Comparison of ENCODE assay signal across 20 mouse cellular contexts in genomic region chr16:52044518-52044917, GRCm38 (mm10).
"Had no signal": no experiment of that assay in that cellular context is flagged by ENCODE, and none has a peak within 500 bp of the region (broad histone marks: within the 10 kb centered on the region; RNA-seq: fewer than 3 reads in every experiment).

No protein-coding gene starts in this region.

- DNase-seq: lung, adult 2 months; lung, postnatal 14 days; lung, postnatal 36 days; retina, postnatal 1 day; right cerebral cortex, adult 18-20 months; right cerebral cortex, postnatal 25 days; right cerebral cortex, postnatal 4 days; spleen, adult 18-20 months; thymus, adult 18-20 months; thymus, postnatal 14 days; thymus, postnatal 36 days had no signal

- H3K9me3 ChIP-seq: lung, embryonic 15.5 days; megakaryocyte, embryonic 14.5 days; midbrain, embryonic 13.5 days; midbrain, embryonic 15.5 days; neural tube, embryonic 13.5 days; neural tube, embryonic 15.5 days had no signal

- H3K27ac ChIP-seq: liver, embryonic 14.5 days; lung, embryonic 15.5 days; macrophage; midbrain, embryonic 13.5 days; midbrain, embryonic 15.5 days; neural tube, embryonic 13.5 days; neural tube, embryonic 15.5 days had no signal

- H3K4me1 ChIP-seq: lung, embryonic 15.5 days had no signal

- ATAC-seq: lung, postnatal 0 days; midbrain, embryonic 13.5 days; midbrain, embryonic 15.5 days had no signal

- H3K27me3 ChIP-seq: lung, embryonic 15.5 days; megakaryocyte, embryonic 14.5 days; midbrain, embryonic 13.5 days; midbrain, embryonic 15.5 days; neural tube, embryonic 13.5 days; neural tube, embryonic 15.5 days had no signal

- H3K9ac ChIP-seq: liver, embryonic 14.5 days; lung, embryonic 15.5 days; midbrain, embryonic 13.5 days; midbrain, embryonic 15.5 days; neural tube, embryonic 13.5 days; neural tube, embryonic 15.5 days had no signal

- H3K4me3 ChIP-seq: lung, embryonic 15.5 days; megakaryocyte, embryonic 14.5 days; midbrain, embryonic 13.5 days; midbrain, embryonic 15.5 days; neural tube, embryonic 13.5 days; neural tube, embryonic 15.5 days had no signal

- H3K4me2 ChIP-seq: lung, embryonic 15.5 days; midbrain, embryonic 13.5 days; midbrain, embryonic 15.5 days; neural tube, embryonic 13.5 days; neural tube, embryonic 15.5 days had no signal
